Mouse (Mus musculus): ENCODE data around the gene Dock2. TPM values are rescaled to one million over a fixed set of nuclear protein-coding genes. Genes with fewer than 3 reads are reported as not detected.
A peak's percentile ranks its signal among the peaks of the same experiment; 100 is the strongest.

Gene Dock2
- polyA plus RNA-seq, 1 experiment from 2014 or later, result 2.8 TPM

DNA sequence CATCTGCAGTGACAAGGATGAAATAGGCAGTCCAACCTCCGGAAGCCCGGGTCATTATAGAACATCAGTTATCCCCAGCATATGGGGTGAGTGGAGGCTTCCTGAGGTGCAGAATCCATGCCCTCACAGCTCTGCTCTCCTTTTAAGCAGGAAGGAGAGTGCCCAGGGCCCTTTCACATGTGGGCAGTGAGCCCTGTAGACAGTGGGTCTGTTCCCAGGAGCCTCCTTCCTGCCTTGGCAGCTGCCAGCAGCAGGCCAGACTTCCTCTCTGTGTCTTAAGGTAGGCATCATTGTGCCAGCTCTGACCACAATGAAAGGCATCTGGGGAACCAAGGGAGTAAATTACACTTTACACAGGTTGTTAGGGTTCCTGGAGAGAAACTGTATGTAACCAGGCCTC lies 14.3 kb downstream of the Dock2 start:
- no peak for ATAC-seq (ENCODE audit: low read depth)
- 67% methylated on average over 2 of the region's 2 CpGs for WGBS (ENCODE audit: insufficient replicate concordance)
- no peaks in the 10 kb centered on the region for H3K9me3 ChIP-seq (replicated peaks)
- no peak overlapping the region for H3K4me3 ChIP-seq (replicated peaks)
- peaks cover 13% of the 10 kb centered on the region; the same call in 1 of the 2 replicates for H3K4me1 ChIP-seq (replicated peaks)
- H3K36me3 ChIP-seq, result no peaks in the 10 kb centered on the region
- DNase-seq, result no peak
- no peak overlapping the region for H3K9ac ChIP-seq
- H3K4me2 ChIP-seq, result no peak overlapping the region
- H3K27me3 ChIP-seq, result no peaks in the 10 kb centered on the region
- H3K27ac ChIP-seq, result no peak overlapping the region

DNA sequence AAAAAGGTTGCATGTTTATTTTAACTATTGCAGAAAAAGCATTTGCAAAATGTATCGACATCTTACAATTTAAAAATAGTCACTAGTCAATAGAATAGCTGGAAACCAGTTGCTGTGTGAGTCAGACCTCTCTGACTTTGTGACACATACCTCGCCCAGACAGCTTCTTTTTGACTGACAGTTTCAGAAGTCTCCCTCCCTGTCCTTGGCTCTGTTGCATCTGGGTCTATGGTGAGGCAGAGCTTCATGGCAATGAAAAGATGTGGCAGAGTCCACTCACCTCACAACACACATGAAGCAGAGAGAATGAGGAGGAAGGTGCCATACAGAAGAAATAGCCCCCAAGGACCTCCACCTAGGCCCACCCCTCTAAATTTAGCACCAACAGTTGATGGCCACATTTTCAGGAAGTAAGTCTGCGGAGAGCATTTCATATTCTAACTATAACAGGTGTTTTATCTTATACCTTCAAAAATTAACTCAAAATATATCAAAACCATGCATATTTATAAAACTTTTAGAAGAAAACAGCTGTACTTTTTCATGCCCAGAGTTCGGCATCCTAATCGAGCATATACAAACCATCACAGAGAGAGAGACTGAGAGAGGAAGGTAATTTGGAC lies 19.8 kb downstream of the Dock2 start:
- no peak for DNase-seq
- Histone ChIP-seq H3K9me3 (replicated peaks) (no peaks in the 10 kb centered on the region), H3K4me3 (replicated peaks) (no peak overlapping the region), H3K36me3 (no peaks in the 10 kb centered on the region), H3K4me2 (no peak overlapping the region), H3K27ac (no peak overlapping the region), H3K4me1 (replicated peaks) (no peaks in the 10 kb centered on the region), H3K9ac (no peak overlapping the region), H3K27me3 (no peaks in the 10 kb centered on the region)
- ATAC-seq (ENCODE audit: low read depth), result no peak
- WGBS (ENCODE audit: insufficient replicate concordance), result 60% methylated on average over 5 of the region's 5 CpGs

DNA sequence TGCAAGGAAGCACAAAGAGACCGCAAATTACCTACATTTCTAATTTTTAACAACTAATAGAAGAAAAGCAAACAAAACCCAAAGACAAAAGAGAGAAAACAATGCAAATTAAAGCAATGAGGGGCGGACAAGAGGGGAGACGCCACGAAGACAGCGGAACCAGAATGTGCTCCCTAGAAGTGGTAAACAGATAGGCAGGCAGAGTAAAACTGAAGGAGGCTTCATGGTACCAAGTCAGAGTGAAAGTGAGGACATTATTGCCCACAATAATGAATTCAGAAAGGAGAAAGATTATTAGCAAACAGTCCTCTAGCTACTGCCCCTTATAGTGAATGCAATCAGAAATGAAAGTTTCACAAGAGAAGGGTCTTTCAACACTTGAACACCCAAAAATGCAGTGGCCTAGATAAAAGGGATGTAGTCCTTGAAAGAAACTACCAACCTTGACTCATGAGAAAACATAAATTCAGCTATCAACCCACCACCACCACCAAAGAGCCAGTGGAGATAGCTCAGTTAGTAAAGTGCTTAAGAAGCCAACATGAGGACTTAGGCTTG lies 21.0 kb downstream of the Dock2 start:
- WGBS (ENCODE audit: insufficient replicate concordance), result 70% methylated on average over 5 of the region's 5 CpGs
- Histone ChIP-seq H3K9me3 (replicated peaks) (no peaks in the 10 kb centered on the region), H3K4me3 (replicated peaks) (no peak overlapping the region), H3K27me3 (no peaks in the 10 kb centered on the region), H3K4me1 (replicated peaks) (no peaks in the 10 kb centered on the region), H3K27ac (no peak overlapping the region), H3K9ac (no peak overlapping the region), H3K4me2 (no peak overlapping the region), H3K36me3 (no peaks in the 10 kb centered on the region)
- DNase-seq (no peak), ATAC-seq (ENCODE audit: low read depth) (no peak)

DNA sequence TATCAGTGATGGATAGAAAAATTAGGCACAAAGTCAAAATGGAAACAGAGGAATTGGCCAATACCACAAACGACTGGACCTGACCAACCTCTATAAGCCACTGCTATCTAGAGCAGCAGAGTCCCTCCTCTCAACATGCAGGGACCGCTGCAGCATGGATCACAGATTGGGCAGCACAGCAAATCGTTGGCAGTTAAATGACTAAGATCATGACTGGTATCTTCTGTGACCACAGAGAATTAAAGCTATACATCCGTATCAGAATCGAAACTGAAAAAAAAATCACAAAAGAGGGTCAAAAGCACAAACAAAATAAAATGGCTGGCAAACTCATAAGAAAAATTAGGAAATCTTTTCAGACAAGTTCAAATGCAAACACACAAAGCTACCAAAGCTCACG lies 21.6 kb downstream of the Dock2 start:
- Histone ChIP-seq H3K27ac (no peak overlapping the region), H3K27me3 (no peaks in the 10 kb centered on the region), H3K36me3 (no peaks in the 10 kb centered on the region), H3K4me1 (replicated peaks) (no peaks in the 10 kb centered on the region), H3K4me3 (replicated peaks) (no peak overlapping the region), H3K9me3 (replicated peaks) (no peaks in the 10 kb centered on the region), H3K4me2 (no peak overlapping the region), H3K9ac (no peak overlapping the region)
- WGBS (ENCODE audit: insufficient replicate concordance), result 70% methylated on average over 6 of the region's 6 CpGs
- DNase-seq (no peak), ATAC-seq (ENCODE audit: low read depth) (no peak)

DNA sequence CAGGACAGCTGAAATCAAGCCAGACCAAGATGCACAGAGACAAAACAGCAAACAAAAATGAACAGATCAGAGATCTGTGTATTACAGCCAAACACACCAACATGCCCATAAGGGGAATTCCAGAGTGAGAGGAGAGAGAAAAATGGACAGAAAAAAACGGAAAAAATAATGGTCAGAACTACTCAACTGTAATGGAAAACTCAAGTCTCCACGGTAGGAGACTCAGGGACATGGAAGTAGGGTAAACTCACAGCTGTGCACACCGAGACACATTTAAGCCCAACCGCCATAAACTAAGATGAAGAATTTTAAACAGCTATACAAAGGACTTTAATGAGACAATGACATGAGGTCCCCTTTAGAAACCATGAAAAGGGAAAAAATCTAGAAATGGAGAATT lies 24.1 kb downstream of the Dock2 start:
- Histone ChIP-seq H3K27ac (no peak overlapping the region), H3K9ac (no peak overlapping the region), H3K36me3 (no peaks in the 10 kb centered on the region), H3K4me1 (replicated peaks) (no peaks in the 10 kb centered on the region), H3K9me3 (replicated peaks) (no peaks in the 10 kb centered on the region), H3K4me3 (replicated peaks) (no peak overlapping the region), H3K27me3 (no peaks in the 10 kb centered on the region), H3K4me2 (no peak overlapping the region)
- ATAC-seq (ENCODE audit: low read depth) (no peak), DNase-seq (no peak)
- 80% methylated on average over 4 of the region's 4 CpGs for WGBS (ENCODE audit: insufficient replicate concordance)

DNA sequence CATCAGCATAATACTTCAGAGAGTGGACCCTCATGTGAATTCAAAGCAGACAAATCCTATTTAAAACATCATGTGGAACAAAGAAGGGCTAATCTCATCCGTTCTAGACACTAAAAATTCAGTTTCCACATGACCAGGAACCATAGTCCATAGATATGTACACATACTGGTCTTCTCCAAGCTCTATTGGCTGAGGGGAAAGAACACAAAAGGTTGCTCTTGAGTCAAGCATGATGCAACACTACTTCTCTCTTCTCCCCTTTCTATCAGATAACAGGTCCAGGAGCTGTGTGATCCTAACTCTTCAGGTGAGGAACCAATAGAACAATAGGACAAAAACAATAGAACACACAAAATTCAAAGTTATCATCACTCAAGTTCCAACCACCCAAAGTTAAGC lies 42.6 kb downstream of the Dock2 start:
- H3K4me3 ChIP-seq (replicated peaks), result no peak overlapping the region
- no peaks in the 10 kb centered on the region for H3K36me3 ChIP-seq
- no peak for DNase-seq
- WGBS (ENCODE audit: insufficient replicate concordance), result 58% methylated on average over 1 of the region's 1 CpGs
- H3K9me3 ChIP-seq (replicated peaks), result no peaks in the 10 kb centered on the region
- no peaks in the 10 kb centered on the region for H3K4me1 ChIP-seq (replicated peaks)
- H3K27ac ChIP-seq, result no peak overlapping the region
- H3K27me3 ChIP-seq, result no peaks in the 10 kb centered on the region
- H3K4me2 ChIP-seq, result no peak overlapping the region
- ATAC-seq (ENCODE audit: low read depth), result no peak
- H3K9ac ChIP-seq, result no peak overlapping the region

DNA sequence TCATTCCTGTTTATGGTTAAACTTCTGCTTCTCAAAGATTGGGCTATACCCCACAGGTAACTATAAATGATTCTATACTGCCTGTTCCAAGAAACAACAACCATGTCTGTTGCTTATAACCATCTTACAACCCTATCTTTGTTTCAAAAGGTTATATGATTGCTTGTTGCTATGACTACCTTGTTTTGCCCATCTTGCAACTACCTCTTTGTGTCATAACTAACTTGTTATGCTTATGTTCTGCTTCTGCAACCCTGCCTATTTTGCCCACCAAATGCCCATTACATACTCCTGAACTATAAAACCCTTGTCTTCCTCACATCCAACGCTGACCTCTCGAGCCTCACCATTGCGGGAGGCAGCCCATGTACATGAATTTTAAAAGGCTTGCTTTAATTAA lies 43.9 kb downstream of the Dock2 start:
- H3K4me2 ChIP-seq, result no peak overlapping the region
- ATAC-seq (ENCODE audit: low read depth), result no peak
- H3K27ac ChIP-seq, result no peak overlapping the region
- no peaks in the 10 kb centered on the region for H3K27me3 ChIP-seq
- no peak overlapping the region for H3K4me3 ChIP-seq (replicated peaks)
- H3K36me3 ChIP-seq, result no peaks in the 10 kb centered on the region
- H3K9me3 ChIP-seq (replicated peaks), result no peaks in the 10 kb centered on the region
- DNase-seq, result no peak
- H3K9ac ChIP-seq, result no peak overlapping the region
- WGBS (ENCODE audit: insufficient replicate concordance), result 85% methylated on average over 3 of the region's 3 CpGs
- no peaks in the 10 kb centered on the region for H3K4me1 ChIP-seq (replicated peaks)

DNA sequence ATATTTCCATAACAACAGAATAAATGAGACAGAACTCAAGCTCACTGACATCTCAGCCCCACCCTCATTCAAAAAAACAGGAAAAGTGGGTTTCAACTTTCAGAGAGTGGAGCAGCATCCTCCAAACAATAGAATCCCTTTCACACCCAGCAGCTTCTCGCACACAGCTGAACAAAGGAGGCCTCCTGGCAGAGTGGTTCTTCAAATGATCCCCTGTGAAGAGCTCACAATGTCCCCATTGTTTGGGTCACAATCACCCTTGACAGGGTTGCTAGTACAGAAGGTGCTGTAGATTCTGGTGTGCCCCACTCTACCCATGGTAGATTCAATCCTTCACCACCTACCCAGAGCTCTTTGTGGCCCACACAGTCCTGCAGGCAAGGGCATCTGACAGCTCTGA lies 44.7 kb downstream of the Dock2 start:
- Histone ChIP-seq H3K27ac (no peak overlapping the region), H3K36me3 (no peaks in the 10 kb centered on the region), H3K9me3 (replicated peaks) (no peaks in the 10 kb centered on the region), H3K4me2 (no peak overlapping the region), H3K4me3 (replicated peaks) (no peak overlapping the region), H3K9ac (no peak overlapping the region), H3K27me3 (no peaks in the 10 kb centered on the region), H3K4me1 (replicated peaks) (no peaks in the 10 kb centered on the region)
- ATAC-seq (ENCODE audit: low read depth) (no peak), DNase-seq (no peak)
- WGBS (ENCODE audit: insufficient replicate concordance), result 54% methylated on average over 1 of the region's 1 CpGs

DNA sequence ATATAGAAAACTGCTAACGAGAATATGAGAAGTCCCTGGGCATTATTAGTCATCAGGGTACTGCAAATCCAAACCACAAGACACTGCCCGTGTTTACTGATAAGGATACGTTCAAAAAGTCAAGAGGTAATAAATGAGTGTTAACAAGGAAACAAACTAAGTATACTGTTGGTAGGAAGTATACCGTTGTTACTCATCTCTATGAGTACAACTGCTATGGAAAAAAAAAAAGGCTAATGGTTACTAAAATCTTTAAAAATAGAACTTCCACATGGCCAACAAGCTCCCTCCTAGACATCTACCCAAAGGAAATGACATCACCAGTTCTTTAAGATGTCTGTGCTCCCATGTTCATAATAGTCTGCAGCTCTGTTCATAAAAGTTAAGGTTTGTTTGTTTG lies 46.5 kb downstream of the Dock2 start:
- no peaks in the 10 kb centered on the region for H3K27me3 ChIP-seq
- H3K36me3 ChIP-seq, result no peaks in the 10 kb centered on the region
- no peak overlapping the region for H3K4me3 ChIP-seq (replicated peaks)
- H3K4me2 ChIP-seq, result no peak overlapping the region
- ATAC-seq (ENCODE audit: low read depth), result no peak
- WGBS (ENCODE audit: insufficient replicate concordance), result 14% methylated on average over 4 of the region's 4 CpGs
- H3K9me3 ChIP-seq (replicated peaks), result no peaks in the 10 kb centered on the region
- no peak overlapping the region for H3K9ac ChIP-seq
- no peak overlapping the region for H3K27ac ChIP-seq
- H3K4me1 ChIP-seq (replicated peaks), result no peaks in the 10 kb centered on the region
- DNase-seq, result no peak

DNA sequence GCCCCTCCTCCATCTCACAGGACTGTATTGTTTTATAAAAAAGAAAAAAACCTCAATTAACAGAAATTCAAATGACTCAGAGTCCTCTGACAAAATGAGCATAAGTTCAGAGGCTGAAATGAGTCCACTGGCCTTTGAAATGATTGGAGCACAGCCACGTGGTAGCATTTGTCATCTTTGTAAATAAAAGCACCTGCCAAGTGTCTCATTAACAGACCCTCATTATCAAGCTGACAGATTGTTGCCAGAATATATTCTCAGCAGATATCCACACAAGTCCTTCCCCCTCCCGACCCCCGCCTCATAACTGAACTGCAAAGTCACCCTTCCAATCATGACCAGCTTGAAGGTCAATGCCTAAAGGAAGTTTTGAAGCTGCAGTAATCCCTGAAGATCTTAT lies 49.7 kb downstream of the Dock2 start:
- H3K4me3 ChIP-seq (replicated peaks), result no peak overlapping the region
- no peaks in the 10 kb centered on the region for H3K9me3 ChIP-seq (replicated peaks)
- DNase-seq (no peak), ATAC-seq (ENCODE audit: low read depth) (no peak)
- no peaks in the 10 kb centered on the region for H3K27me3 ChIP-seq
- WGBS (ENCODE audit: insufficient replicate concordance), result 42% methylated on average over 3 of the region's 3 CpGs
- no peak overlapping the region for H3K4me2 ChIP-seq
- H3K36me3 ChIP-seq, result no peaks in the 10 kb centered on the region
- no peak overlapping the region for H3K9ac ChIP-seq
- no peaks in the 10 kb centered on the region for H3K4me1 ChIP-seq (replicated peaks)
- no peak overlapping the region for H3K27ac ChIP-seq

DNA sequence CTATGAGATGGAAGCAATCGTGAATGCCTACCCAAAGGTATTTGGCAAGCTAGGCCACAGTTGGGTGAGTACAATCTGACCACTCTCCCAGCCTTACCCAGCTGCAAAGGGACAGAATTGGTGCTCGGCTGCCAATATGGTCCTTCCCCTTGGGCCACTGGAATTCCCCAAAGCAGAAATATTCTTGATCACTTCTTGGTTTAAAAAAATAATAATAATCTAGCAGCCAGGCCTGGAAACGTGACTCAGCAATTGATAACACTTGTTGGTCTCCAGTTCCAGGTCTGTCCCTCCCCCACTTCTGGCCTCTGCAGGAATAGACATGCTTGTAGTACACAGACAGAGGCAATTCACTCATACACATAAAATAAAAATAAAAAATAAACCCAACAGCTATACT lies 56.2 kb downstream of the Dock2 start:
- 49% methylated on average over 3 of the region's 3 CpGs for WGBS (ENCODE audit: insufficient replicate concordance)
- peak overlapping the region; percentile 47 for H3K27ac ChIP-seq
- H3K4me1 ChIP-seq (replicated peaks), result peaks cover 17% of the 10 kb centered on the region
- H3K36me3 ChIP-seq, result no peaks in the 10 kb centered on the region
- H3K9me3 ChIP-seq (replicated peaks), result no peaks in the 10 kb centered on the region
- H3K4me2 ChIP-seq, result peak overlapping the region; percentile 8; the same call in 1 of the 2 replicates
- H3K9ac ChIP-seq, result no peak overlapping the region
- no peaks in the 10 kb centered on the region for H3K27me3 ChIP-seq
- no peak overlapping the region for H3K4me3 ChIP-seq (replicated peaks)
- ATAC-seq (ENCODE audit: low read depth) (peak; percentile 81), DNase-seq (peak; percentile 37)

DNA sequence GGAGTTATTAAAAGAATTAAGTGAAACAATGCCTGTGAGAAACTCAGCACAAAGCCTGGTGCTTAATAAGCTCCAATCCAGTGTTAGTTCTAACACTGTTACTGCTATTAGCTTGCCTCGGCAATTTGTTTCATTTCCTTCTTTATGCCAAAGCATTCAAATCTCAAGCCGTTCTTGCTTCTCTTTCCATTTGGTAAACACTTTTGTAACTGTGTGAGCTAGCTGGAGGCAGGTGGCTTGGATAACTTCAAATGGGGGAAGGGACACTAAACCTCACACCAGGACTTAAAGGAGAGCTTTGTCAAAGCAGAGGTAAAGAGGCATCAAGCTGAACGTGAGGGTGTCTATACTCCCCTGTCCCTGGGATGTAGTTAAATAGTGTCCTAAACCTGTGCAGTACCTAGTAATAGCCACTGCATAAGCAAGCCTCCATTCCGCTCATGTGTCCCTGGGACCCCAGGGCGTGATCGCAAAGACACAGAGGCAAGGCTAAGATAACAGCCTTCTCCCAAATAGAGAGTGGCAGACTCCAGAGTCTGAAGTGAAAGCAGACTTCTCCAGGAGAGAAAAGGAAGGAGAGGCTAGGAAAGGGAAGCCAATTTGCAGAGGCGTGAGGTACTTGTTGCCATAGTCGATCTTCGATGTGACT lies 56.9 kb downstream of the Dock2 start:
- peak overlapping the region; percentile 47; the same call in 1 of the 2 replicates for H3K27ac ChIP-seq
- H3K9ac ChIP-seq, result no peak overlapping the region
- WGBS (ENCODE audit: insufficient replicate concordance), result 69% methylated on average over 9 of the region's 9 CpGs
- ATAC-seq (ENCODE audit: low read depth) (peak; percentile 67), DNase-seq (no peak)
- no peaks in the 10 kb centered on the region for H3K36me3 ChIP-seq
- no peaks in the 10 kb centered on the region for H3K9me3 ChIP-seq (replicated peaks)
- no peak overlapping the region for H3K4me3 ChIP-seq (replicated peaks)
- H3K4me2 ChIP-seq, result peak overlapping the region; percentile 8; the same call in 1 of the 2 replicates
- peaks cover 17% of the 10 kb centered on the region for H3K4me1 ChIP-seq (replicated peaks)
- H3K27me3 ChIP-seq, result no peaks in the 10 kb centered on the region

All from liver, embryonic 13.5 days (tissue).